Mouse (Mus musculus) bone marrow macrophage, adult 2 months (primary cell): Measurements from ENCODE around the gene Cmtm3.

Experiments
- CTCF ChIP-seq: IDR thresholded peaks from 2 replicates; pipeline ENCODE4 v1.5.1; 2012; ENCODE audit warnings: low read depth, mild to moderate bottlenecking, low read length, moderate library complexity
- POLR2A ChIP-seq: IDR thresholded peaks from 2 replicates; pipeline ENCODE4 v1.6.1; 2012; ENCODE audit warnings: mild to moderate bottlenecking, low read depth, low read length, borderline replicate concordance

- TF ChIP-seq CTCF (no peak), POLR2A (no peak)
Measured at GRCm38 (mm10) chr8:104313311-104313710, 25.9 kb upstream of the Cmtm3 start.
